Mouse (Mus musculus): ENCODE data around the gene Cenpo.
A peak's percentile ranks its signal among the peaks of the same experiment; 100 is the strongest.
"Not testable (repeated sequence)": the region's sequence is repeated elsewhere in the genome, so short reads cannot be mapped to it uniquely, and the experiment has no call there.

Cenpo gene

DNA sequence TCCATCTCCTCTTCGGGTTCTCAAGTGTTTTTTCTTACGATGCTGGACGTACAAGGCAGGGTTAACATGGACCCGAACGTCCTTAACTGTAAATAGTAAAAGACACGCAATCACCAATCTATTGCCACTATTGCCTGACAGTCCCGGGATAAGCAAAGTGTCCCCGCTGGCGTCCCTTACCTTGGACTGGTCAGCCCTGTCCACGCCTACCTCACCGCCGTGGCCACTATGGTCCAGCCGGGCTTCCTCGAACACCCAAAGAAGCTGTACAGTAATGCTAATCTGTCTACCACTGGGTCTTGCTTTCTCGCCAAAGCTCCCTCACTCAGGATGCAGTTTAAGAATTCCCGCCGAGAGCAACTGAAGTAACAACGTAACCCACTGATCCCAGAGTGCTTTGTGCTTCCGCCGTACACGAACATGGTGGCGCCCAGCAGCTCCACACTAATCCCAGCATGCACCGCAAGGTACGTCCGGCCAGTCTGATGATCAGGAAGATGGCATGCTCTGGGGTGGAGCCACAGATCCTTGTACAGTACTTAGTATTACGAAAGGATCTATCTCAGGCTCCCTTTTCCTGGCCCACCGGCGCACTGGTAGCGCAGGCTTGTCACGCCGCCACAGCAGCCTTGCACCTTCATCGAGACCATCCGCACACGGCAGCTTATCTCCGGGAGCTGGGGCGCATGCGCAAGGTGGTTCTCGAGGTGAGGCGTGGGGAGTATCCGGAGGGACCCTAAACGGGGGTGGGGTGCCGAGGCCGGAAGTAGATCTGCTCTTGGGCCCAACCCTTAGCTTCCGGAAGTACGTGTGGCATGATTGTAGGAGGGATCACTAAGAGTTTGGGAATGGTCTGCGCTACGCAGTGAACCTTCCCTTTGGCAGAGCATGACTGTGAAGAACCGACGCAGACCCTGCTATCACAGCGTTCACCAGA is at the start of gene Cenpo, which contains the start of gene Ptrhd1:
Cenpo (minus strand) TSS at position 723 of the 937 bp plus-strand sequence.
Ptrhd1 (plus strand) TSS at position 456 of the 937 bp plus-strand sequence.
- peak; percentile 98 for DNase-seq (ENCODE audit: low spot score)

DNA sequence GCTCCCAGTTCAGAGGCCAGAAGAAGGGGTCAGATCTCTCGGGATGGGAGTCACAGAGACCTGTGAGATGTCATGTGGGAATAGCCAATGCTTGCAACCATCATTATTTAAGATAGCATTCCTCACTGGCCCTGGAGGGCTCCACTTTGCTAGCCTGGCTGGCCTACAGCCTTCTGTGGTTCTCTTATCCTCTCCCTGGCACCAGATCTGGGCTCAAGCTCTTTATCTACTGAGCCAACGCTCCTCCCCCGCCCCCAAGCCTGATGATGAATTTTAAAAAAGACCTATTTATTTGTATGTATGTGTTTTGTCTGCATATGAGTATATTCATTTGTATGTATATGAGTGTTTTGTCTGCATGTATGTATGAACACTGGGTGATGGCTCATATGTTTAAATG is 45.8 kb upstream of the Cenpo start:
- no peak for DNase-seq (ENCODE audit: low spot score)

DNA sequence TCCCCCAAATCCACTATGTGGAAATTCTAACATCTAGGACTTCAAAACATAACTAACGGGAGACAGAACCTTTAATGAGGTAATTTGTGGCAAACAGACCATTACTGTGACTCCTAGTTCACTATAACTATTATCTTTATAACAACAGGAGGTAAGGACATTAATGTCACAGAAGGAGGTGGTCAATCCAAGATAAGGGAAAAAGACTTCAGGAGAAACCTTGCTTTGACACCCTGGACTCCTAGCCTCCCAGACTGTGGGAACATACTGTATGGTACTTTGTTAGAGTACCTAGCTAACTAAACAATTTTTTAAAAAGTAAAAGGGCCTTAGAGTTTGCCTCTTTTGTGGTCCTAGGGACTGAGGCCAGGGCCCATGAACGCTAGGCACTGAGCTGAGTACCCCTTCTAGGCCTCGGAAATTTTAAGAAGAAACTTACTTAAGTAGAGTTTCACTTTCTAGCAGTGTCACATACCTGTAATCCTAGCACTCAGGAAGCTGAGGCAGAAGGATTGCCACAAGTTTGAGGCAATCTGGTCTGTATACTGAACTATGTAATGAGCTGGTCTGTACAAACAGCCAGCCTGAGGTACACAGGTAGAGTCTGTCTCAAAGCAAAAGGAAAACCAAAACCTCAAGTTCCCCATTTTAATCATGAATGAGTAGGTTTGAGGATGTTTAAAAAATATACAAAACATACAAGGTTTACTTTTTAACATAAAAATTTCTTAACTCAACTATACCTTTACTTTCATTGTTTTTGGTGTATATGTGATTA is 45.1 kb upstream of the Cenpo start:
- DNase-seq (ENCODE audit: low spot score) = no peak

DNA sequence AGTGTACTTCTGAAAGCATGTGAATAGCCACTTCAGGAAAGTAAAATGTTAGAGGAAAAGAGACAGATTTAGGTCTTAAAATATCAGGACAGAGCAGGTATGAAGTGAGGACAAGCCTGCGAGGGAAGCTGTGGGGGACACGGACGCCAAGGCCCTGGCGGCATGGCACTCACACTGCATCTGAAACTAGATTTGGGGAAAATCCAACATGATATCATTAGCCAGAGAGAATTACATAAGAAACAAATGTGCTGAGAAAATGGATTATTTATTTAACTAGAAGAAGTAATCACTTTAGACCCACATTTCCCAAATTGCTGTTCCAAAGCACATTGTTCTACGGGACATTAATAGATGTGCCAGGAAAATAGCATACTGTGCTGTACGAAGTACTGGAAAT is 37.0 kb upstream of the Cenpo start:
- DNase-seq (ENCODE audit: low spot score) = no peak

DNA sequence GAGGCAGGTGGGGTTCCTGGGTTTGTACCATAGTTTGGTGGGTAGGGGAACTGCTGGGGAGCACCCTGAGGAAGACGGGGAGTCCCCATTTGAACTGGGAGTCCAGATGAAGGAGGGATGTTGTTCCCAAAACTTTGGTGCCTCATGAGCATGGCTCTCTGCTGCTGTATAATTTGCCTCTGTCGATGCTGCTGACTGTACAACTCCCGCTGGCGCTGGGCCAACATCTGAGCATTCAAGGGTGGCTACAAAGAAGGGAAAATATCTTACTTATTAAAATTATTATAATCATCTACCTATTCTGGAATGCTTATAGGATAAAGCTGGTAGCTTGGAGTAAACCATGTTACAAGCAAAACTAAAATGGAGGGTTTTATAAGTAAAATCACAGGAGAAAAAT is 33.7 kb upstream of the Cenpo start:
- DNase-seq (ENCODE audit: low spot score) = no peak

DNA sequence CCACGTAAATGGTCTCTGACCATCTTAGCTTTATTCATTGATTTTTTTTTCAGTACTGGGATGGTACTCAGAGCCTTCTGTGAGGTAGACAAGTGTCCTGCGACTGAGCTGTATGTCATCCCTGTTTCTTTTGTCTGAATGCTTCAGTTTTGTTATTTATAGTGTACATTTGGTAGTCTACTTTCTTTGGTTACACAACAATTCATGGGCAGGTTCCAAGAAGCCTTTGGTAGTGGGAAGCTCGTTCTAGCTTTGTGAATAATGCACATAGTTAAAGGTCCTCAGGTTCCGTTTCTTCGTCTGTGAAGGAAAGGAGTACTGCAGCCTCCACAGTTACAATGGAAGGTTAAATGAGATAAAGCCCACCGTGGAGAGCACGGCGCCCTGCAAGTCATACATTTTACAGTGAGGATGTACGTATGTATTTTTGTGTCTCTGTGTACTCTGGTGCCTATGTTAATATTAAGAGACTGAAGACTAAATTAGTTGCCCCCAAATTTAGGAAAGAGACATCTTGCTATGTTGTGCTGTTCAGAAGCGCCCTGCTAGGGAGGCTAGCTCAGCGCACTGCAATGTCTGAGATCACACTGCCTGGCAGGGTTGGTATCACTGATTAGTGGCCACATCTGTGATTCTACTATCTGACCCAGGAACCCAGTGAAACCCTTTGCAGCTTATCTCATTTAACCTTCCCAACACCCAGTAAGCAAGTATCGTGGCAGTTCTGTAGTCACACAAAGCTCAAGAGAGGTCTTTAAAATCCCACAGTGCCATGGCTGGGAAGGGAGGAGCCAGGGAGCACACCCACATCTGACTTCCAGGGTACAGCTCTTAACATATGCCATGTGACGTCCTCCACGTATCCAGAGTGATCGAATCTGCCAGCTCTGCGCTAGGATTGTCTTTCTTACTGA is 18.9 kb upstream of the Cenpo start:
- DNase-seq (ENCODE audit: low spot score) = no peak

DNA sequence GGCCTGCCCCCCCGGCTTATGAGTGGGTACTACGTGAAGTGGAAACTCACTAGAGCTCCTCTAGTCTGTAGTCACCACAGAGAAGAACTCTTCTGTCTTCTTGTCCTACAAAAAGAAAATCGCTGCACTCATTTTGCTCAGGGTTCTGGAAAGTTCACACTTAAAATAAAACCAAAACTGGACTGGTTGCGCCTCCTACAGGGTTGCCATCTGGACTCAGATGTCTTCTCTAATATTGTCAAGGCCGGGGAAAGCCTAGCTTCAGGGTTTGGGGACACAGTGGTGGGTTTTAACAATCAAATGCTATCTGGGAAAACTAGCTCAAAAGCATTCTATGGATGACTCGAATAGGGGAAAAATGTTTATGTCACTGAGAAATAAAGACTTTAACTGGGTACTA is 15.7 kb upstream of the Cenpo start:
- DNase-seq (ENCODE audit: low spot score) = no peak

DNA sequence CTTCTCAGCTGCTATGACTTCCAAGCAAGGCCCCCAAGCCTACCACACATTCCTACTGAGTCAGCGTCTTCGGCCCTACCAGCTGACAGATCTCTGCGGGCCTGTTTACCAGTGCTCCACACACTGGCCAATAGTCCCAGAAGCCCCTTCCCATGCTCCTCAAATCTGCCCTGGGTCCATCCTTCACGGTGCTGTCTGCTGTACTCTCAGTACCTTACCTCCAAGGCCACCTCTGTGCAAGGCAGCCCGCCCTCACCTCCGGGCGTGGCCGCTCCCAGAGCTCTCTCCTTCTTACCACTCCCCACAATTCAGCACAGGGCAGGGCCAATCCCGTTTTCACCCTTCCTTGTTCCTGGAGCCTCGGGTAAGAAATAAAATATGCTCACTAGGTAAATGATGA is 11.6 kb upstream of the Cenpo start:
- no peak for DNase-seq (ENCODE audit: low spot score)

DNA sequence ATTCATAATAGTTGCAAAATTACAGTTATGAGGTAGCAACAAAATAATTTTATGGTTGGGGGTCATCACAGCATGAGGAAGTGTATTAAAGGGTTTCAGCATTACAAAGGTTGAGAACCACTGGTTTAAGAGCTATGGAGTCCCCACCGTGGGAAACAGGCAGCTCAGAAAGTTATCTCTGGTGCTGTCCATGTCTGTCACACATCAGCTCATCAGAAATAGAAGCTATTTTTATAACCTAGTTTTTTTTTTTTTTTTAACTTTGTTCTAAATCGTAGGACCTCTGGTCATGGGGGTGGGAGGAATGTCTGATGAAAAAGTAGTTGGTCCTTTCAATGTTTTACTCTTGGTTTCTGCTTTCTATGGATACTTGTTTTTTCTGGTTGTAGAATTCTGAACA is 9.7 kb upstream of the Cenpo start:
- DNase-seq (ENCODE audit: low spot score) = no peak

DNA sequence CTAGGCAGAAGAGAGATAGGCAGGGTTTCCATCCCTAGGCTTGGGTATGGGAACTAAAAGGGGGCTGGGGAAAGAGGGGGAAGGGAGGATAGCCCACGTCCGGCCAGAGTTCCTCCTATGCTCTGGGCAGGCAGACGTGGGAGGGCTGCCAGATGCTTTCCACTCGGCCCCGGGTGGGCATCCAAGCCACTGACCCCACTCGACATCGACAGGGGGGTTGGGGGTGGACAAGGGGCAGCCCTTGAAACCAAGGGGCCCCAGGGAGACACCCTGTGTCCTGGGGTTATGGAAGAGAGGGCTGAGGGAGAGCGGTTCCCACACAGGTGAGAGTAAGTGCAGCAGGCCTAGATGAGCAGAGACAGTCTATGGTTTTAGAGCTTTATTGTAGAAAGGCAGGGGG is 6.2 kb upstream of the Cenpo start:
- DNase-seq (ENCODE audit: low spot score) = not testable (repeated sequence)

DNA sequence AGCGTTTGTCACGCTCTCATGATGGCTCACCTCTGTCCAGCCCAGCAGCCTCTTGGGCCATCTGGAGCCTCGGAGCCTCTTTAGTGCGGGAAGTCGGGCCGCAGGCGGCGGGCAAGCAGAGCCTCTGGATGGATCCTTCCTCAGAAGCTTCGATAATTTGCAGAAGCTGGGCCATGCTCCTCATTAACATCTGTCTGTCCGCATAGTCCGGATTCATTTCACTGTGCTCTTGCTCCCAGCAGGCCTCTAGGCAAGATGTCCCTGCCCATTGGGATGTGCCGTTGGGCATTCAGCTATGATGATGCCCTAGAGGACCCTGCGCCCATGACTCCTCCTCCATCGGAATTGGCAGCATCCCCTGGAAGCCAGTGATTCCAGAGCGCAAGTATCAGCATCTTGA is 3.4 kb upstream of the Cenpo start:
- no peak for DNase-seq (ENCODE audit: low spot score)

DNA sequence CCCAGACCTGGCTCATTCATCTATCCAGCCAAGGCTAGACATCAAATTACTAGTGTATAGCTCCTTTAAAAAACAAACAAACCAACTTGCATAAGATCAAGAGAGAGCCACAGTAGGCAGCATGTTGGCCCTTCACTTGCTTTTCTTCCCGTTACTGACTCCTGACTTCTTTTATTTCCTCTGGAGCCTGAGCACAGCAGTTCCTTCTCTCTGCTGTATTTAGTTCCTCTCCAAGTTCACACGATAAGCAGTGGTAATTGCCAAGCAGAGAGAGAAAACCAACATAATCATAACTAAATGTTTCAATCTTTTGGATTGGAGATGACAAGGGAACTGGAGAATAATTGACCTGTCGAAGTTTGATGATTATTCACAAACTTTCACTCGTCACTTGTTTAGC is 1.3 kb downstream of the Cenpo start:
- DNase-seq (ENCODE audit: low spot score) = no peak

DNA sequence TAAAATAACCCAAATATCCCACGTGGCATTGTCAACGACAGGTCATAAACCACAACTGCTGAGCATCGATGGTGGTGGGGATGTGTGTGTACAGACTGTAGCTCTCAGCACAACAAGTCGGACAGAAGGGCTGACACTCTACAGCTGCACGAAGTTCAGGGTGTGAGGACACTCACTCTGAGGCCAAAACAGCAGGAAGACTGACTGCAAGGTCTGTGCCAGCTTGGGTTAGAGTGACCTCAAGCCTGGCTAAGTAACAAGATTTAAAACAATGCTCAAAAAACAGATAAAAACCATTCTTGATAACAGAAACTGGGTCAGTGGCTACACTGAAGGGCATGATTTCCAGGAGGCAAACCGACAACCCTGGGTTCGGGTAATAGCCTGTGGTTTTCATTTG is 3.9 kb downstream of the Cenpo start:
- DNase-seq (ENCODE audit: low spot score) = no peak

DNA sequence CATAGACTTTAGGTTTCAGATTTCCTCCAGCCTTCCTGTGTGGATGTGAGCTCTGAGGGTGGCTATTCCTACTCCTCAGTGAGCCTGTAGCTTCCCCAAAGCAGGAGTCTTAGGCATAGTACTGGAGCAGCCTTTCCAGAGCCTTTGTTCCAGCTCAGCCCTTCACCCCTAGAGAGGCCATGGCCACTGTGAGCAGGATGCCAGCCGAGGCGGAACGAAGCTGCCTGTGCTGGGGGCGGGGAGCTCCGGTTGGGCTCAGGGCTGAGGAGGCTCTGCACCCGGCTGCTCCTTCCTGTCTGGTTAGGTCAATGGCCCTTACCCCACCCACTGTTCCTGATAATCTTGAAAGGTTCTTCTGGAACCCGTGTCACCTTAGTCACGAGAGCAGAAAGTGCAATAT is 21.2 kb downstream of the Cenpo start:
- DNase-seq (ENCODE audit: low spot score) = no peak

DNA sequence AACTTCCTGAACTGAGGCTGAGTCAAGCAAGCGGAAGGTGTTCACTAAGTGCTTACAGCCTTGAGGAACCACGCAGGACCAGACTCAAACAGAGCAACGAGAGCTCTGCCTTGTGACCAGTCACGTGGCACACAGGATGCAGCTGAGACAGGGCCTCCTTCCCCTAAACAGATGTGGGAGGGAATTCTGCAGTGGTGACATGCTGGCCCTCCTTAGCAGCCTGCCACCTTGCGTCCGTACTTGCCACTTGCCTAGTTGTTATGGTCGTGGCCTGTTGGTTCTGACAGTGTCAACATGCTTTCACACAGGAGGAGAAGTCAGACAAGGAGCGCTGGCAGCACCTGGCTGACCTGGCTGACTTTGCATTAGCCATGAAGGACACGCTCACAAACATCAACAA is 22.9 kb downstream of the Cenpo start:
- no peak for DNase-seq (ENCODE audit: low spot score)

DNA sequence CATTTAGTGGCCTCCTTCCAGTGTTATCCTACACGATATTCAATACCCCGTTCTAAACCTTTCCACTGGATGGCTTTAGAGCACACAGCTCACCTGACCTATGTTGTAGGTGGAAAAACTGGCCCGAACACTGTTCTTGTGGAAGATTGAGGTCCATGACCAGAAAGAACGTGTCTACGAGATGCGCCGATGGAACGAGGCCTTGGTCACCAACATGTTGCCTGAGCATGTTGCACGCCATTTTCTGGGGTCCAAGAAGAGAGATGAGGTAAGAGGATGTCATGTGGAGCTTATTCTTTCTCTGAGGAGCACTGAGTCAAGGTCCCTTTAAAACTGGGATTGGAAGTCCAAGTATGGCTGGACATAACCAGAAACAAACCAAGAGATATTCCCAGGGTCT is 24.9 kb downstream of the Cenpo start:
- no peak for DNase-seq (ENCODE audit: low spot score)

DNA sequence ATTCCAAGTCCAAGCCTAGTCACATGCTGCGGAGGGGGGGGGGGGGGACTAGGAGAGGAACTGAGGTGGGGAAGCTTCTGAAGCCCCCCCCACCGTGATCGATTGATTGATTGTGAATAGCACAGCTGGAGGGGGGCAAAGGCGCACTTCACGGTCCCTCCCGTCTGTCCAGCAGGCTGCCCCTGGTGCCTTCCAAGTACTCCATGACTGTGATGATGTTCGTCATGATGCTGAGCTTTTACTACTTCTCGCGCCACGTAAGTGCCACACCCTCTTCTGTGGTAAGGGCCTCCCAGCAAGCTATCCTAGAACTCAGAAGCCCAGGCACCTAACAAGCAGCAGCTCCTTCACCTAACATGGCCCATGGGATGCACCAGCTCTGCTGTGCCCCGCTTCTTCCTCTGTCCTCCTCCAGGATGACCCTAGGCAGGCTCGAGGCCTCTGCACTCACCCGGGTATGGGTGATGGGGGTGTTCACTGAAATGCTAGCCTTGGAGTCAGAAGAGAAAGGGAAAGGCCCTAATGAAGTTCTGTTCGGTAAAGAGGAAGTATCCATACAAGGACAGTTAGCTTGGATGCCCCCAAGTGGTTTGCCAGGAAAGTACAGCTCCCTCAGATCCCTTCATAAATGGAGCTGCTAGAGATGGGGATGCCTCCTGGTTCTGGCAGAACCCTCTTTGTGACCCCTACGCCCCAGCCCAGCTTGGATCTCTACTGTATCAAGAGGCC is 25.5 kb downstream of the Cenpo start:
- peak; percentile 58 for DNase-seq (ENCODE audit: low spot score)

DNA sequence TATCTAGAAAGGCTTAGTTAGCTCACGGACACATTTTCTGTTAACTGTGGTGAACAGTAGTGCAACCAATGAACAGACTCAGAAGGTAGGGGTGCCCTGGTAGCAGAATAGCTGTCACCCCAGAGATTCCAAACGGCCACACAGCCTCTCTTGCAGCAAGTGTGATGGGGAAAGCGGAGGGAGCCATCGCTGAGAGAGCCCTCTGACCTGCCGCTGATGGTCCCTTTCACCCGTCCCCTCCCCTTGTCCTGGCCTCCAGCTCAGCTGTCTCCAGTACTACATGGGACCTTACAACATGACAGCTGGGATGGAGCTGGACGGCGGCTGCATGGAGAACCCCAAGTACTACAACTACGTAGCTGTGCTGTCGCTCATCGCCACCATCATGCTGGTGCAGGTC is 28.0 kb downstream of the Cenpo start:
- no peak for DNase-seq (ENCODE audit: low spot score)

DNA sequence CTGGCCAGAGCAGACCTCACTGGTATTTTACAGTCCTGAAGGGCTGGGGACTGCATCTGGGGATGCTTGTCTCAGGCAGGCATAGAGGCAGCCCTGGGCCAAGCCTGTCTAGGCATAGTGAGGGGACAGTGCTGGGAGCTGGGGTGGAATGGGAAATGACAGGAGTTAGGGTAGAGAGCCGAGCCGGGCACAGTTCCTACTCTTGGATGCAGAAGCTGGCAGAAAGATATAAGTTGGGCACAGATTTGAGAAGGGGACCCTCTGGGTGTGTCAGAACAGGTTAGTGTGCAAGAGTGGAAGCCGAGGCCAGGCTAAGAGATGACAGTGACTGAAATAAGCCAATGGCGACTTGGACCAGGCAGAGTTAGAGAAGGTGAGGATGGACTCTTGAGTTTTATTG is 31.9 kb downstream of the Cenpo start:
- DNase-seq (ENCODE audit: low spot score) = no peak

DNA sequence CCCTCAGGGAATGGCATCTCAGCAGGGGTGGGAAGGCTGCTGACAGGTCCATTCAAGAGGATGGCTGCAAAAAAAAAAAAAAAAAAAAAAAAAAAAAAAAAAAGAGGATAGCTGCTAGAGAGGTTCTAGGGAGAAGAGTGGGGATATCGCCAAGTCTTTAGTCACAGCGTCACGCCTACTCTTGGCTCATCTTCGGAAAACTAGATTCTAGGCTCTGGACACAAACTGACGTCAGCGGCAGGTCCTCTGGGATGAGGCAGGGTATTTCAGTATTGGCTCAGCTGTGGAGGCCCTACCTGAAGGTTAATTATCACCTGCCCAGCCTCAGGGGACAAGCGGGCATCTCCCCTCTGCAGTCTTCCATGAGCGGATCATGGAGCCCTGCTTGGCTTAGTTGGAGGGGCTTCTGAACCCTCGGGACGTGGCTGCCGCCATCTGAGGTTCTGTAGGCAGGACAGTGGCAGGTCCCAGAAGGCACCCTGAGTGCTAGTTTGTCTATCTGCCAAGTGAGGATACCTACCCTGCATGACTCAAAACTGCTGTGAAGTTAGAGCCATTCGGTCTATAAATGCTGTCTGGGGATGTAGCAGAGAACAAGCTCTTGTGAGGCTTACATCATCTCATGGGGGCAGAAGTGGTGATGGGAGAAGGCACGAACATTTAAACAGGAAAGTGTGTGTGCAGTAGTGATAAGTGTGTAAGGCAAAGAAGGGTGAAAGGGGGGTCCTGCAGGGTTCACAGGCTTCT is 32.5 kb downstream of the Cenpo start:
- no peak for DNase-seq (ENCODE audit: low spot score)

DNA sequence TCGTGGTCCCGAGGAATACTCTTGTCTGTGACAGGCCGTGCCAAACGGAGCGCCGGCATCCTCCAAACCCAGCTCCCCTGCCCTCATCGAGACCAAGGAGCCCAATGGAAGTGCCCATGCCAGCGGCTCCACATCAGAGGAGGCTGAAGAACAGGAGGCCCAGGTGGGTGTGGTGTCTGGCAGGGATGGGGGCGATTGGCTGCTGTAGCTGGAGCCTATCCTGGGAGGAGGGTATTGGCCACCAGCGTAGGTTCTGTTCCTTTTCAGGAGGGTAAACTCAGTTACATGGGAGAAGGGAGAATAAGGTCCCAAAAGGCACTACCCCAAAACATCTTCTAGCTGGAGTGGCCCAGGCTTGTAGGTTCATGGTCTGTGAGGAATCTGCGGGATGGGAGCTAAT is 34.8 kb downstream of the Cenpo start:
- DNase-seq (ENCODE audit: low spot score) = no peak
